Mouse (Mus musculus): ENCODE data around the gene Cdh13.
"Not testable (repeated sequence)": the region's sequence is repeated elsewhere in the genome, so short reads cannot be mapped to it uniquely, and the experiment has no call there.

The Cdh13 gene

DNA sequence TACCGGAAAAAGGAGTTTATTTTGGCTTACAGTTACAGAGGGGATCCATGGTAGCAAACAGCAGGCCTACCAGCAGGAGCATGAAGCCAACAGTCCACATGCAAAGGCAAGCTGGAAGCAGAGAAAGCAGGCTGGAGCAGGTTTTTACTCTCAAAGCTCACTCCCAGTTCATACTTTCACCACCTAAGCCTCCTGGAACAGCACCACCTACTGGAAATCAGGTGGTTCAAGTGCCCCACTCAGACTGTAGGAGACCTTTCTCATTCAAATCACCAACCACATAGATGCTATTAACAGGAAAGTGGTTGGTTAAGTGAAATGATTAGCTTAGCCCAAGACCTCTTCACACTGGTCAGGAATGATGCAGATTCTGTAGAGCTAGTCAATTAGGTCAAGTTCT lies 402.3 kb downstream of the Cdh13 start:
- DNase-seq (ENCODE audit: low spot score): no peak

- no peak for DNase-seq (ENCODE audit: low spot score)
Measured at GRCm38 (mm10) chr8:118689849-118690248, 406.3 kb downstream of the Cdh13 start.

- no peak for DNase-seq (ENCODE audit: low spot score)
Measured at GRCm38 (mm10) chr8:118701312-118701880, 417.9 kb downstream of the Cdh13 start.

DNA sequence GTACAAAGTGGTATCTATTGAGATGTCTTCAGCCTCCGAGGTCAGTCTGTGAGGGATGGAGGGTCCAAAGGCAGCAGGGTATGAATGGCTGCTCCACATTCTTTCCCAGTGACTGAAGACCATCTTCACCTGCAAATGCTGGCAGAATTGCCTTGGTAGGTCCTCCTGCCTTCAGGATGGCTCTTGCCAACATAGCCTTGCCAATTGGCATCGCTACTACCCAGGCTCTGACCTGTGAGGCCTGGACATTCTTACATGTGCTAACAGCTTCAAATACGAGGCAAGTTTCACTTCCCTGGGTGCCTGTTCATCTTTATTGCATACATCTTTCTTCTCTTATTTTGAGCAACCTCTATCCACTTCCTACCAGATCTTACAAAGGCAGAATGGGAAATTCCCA lies 425.8 kb downstream of the Cdh13 start:
- DNase-seq (ENCODE audit: low spot score): no peak

DNA sequence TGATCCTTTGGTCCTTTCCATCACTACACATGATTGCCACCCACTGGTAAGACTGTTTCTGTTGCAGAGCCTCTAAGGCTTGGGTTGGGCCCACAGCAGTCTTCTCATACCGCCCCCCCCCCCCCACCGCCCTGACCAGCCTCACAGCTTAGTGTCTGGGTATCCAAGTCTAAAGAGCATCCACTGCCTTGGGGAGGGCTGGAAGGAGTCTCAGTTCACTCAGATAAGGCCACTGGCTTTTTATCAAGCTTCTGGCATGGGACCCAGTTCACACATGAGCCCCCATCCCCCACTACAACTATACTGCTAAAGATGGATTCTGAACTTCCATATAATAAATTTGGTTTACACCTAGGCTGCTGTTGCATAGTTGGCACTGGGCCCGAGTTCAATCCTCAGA lies 428.1 kb downstream of the Cdh13 start:
- DNase-seq (ENCODE audit: low spot score): no peak

- DNase-seq (ENCODE audit: low spot score): no peak
Measured at GRCm38 (mm10) chr8:118713111-118713510, 429.6 kb downstream of the Cdh13 start.

DNA sequence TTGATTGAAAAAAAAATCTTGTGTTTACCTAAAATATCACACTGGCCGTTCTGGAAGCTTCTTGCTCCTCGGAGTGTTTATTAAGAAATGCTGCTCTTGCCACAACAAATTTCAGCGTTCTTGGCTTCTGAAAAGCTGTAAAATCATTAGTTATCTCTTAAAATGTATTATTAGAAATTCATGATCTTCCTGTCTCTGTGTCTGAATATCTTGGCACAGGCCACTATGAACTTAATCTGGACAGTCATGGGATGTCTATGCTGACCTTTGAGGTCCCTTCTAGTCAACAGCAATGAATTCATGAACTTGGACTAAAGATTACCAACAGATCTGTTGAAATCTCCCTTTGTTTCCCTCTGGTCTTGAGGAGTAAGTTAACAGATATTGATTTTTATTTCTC lies 430.1 kb downstream of the Cdh13 start:
- DNase-seq (ENCODE audit: low spot score): no peak

- DNase-seq (ENCODE audit: low spot score): no peak
Measured at GRCm38 (mm10) chr8:118722896-118723295, 439.4 kb downstream of the Cdh13 start.

GRCm38 (mm10) chr8:118725651-118726050 lies 442.1 kb downstream of the Cdh13 start:
- no peak for DNase-seq (ENCODE audit: low spot score)

DNA sequence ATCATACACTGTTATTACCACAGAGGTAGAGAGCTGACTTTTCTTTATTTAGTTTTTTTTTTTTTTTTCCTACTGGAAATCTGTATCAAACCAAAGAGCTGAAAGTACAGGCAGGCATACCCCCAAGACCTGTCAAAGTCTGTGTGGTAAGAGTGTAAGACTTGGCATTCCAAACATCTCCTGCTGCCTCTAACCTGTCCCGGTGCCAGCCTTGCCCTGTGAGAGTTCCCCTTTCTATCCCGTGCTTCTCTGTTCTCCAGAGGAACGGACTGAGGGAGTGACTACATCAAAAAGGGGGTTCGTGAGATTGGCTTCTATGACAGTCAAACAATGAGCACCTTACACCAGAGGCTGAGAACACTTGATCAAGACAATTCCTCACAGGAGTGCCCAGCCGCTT lies 458.2 kb downstream of the Cdh13 start:
- DNase-seq (ENCODE audit: low spot score): no peak

GRCm38 (mm10) chr8:118744991-118745390 lies 461.5 kb downstream of the Cdh13 start:
- no peak for DNase-seq (ENCODE audit: low spot score)

GRCm38 (mm10) chr8:118748041-118748604 lies 464.6 kb downstream of the Cdh13 start:
- DNase-seq (ENCODE audit: low spot score): no peak

DNA sequence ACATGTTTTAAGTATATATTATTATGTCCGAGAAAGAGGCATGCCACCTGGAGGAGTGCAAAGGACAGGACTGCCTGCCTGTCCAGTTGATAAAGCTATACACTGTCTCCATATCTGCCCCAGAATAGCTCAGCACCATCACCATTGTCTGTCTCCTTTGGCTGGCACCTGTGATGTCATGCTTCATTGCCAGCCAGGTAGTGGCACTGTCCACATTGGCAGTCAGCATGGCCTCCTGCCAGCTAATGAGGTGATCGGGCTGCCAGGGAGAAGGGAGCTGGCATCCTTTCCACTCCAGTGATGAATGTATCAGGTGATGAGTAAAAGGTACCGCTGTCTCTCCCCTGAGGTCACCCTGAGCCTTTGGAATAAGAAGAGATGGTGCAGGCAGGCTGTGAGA lies 465.7 kb downstream of the Cdh13 start:
- DNase-seq (ENCODE audit: low spot score): no peak

- DNase-seq (ENCODE audit: low spot score): no peak
Measured at GRCm38 (mm10) chr8:118749786-118750185, 466.3 kb downstream of the Cdh13 start.

- no peak for DNase-seq (ENCODE audit: low spot score)
Measured at GRCm38 (mm10) chr8:118753710-118754109, 470.2 kb downstream of the Cdh13 start.

GRCm38 (mm10) chr8:118754119-118754518 lies 470.6 kb downstream of the Cdh13 start:
- DNase-seq (ENCODE audit: low spot score): no peak

GRCm38 (mm10) chr8:118777507-118777906 lies 494.0 kb downstream of the Cdh13 start:
- DNase-seq (ENCODE audit: low spot score): not testable (repeated sequence)

DNA sequence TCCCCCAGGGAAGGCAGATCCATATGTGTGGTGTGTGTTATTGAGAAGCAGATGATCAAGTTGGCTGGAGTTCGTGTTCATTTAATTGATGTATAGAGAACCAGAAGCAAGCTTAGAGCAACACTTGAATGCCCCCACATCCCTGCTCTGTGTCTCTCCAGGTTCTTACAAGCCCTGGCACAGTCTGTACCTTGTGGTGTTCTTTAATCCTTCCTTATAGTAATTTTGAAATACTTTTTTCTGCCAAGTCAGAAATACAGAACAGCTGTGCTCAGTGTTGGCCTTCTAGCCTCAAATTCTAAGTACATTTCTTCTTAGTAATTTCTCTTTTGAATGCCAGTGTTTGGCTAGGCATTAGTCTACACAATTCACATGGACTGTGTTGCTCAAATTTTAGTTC lies 494.8 kb downstream of the Cdh13 start:
- no peak for DNase-seq (ENCODE audit: low spot score)

- no peak for DNase-seq (ENCODE audit: low spot score)
Measured at GRCm38 (mm10) chr8:118785646-118786045, 502.1 kb downstream of the Cdh13 start.

DNA sequence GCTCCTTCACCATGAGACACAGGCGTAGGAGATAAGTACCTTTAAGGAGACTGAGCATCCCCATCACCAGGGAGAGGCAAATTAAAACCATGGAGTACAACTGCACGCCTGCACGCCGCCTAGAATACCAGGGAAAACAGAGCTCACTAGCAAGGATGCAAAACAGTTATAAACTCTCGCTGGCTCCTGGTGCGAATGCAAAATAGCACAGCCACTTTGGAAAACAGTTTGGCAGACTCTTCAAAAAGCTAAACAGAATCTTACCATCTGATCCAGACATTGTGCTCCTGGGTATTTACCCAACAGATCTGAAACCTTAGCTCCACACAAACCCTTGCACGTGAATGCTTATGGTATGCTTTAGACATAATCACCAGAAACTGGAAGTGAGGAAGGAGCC lies 506.1 kb downstream of the Cdh13 start:
- DNase-seq (ENCODE audit: low spot score): no peak

DNA sequence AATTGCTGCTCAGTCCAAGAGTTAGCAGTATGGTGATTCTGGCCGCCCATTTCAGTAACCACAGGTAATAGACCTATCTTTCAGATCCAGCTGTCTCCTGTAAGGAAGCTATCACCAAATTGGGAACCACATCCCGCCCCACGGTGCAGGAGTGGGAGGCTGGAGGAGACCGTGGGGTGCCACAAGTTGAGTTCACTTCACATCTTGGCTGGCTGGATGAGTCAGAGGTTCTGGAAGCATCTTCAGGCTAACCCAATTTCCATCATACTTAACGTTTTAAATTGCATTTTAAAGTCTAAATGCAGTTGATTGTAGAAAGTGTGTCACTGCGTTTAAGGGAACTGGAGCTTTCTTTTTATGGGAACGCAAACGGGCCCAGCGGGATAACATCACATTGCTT lies 511.4 kb downstream of the Cdh13 start:
- DNase-seq (ENCODE audit: low spot score): no peak

- DNase-seq (ENCODE audit: low spot score): no peak
Measured at GRCm38 (mm10) chr8:118796491-118796890, 513.0 kb downstream of the Cdh13 start.

DNA sequence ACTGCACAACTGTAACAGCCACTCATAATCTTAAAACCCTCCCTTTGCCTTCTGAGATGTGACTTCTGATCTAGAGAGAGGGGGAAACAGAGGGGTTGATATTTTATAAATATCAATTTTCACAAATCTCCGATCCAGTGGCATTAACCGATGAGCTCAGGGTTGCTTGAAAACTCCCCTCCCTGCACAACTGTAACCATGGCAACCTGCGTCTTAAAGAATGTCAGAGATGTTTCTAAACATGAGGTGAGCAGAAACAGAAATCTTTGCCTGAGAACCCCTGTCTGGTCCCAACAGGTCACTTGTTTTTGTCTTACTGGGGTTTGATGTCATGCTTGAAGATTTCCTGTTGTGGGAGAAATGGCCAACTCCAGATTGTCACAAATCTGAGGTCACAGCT lies 513.6 kb downstream of the Cdh13 start:
- no peak for DNase-seq (ENCODE audit: low spot score)

DNA sequence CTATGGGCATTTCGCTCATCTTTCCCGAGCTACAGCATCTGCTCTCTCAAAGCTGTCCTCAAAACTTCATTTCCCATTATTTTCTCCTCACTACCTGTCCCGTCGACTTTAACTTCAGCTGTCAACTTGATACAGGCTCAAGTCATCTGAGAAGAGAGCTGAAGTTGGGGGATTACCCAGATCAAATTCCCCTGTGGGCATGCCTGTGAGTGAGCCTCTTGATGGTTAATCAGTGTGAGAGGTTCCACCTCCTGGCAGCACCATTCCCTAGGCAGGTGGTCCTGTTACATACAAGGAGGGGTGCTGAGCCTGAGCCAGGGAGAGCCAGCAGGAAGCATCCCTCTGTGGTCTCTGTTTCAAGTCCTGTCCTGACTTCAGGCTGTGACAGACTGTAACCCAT lies 519.6 kb downstream of the Cdh13 start:
- DNase-seq (ENCODE audit: low spot score): no peak

All from T-cell, adult 2 months (primary cell).